Mouse (Mus musculus): ENCODE measurements around the gene Nr1h3. TPM values are rescaled to one million over a fixed set of nuclear protein-coding genes. Genes with fewer than 3 reads are reported as not detected.
A peak's percentile ranks its signal among the peaks of the same experiment; 100 is the strongest.

Nr1h3 gene
- polyA plus RNA-seq, 1 experiment from 2014 or later, result 3.3 TPM

DNA sequence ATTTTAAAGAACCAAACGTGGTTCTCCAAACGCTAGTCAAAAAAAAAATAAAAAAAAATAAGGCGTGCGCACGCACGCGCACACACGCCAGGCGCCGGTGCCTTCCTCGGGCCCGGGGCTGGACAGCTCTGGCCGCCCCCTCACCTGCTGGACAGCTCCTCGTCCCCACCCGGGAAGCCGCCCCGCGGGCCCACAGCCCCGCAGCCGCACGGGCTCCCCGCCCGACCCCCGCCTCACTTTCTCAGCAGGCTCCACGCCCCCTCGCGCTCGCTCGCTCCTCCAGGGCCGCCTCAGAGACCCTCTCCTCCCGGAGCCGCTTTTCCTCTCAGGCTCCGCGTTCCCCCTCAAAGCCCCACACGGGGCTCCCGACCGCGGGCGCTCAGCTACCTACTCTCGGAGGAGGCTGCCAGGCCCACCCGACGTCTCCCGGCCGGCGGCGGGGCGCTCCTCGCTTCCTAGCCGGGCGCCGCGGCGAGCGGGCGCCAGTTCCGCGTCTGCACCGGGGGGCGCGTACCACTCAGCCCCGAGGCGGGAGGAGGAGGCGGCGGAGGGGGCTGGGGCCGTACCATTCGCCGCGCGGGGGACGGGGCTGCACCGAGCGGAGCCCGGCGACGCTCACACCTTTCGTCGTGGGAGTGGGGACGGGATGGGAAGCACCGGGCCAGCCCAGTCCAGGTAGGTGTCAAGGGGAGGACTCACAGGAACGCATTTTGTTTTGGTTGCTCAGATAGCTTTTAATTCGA lies 20.1 kb downstream of the Nr1h3 start:
- peak overlapping the region; percentile 94 for H3K4me3 ChIP-seq (replicated peaks)
- peaks cover 8% of the 10 kb centered on the region for H3K36me3 ChIP-seq
- under 1% methylated on average over 76 of the region's 81 CpGs for WGBS
- no peaks in the 10 kb centered on the region for H3K27me3 ChIP-seq
- peak; percentile 96 for ATAC-seq (replicated peaks; ENCODE audit: low FRiP score)
- no peaks in the 10 kb centered on the region for H3K9me3 ChIP-seq (replicated peaks)
- H3K9ac ChIP-seq, result peak overlapping the region; percentile 59
- H3K27ac ChIP-seq, result peak overlapping the region; percentile 83
- H3K4me2 ChIP-seq, result peak overlapping the region; percentile 92
- H3K4me1 ChIP-seq, result peaks cover 17% of the 10 kb centered on the region

DNA sequence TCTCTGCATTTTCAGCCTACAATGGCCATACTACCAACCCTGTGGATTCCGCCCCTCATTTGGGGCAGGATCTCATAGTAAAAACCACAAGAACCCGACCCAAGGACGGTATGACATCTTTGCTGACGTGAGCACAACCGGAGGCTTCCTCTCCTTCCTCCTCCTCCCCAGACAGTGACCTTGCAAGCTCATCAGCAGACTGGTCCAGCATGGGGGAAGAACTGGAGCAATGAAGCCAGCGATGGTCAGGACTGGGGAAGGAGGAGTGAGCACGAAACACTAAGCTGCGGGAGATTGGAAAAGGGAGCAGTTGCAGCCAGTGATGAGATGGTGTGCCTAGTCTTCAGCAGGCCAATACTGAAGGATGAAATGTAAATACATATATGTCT lies 20.6 kb downstream of the Nr1h3 start:
- Histone ChIP-seq H3K4me3 (replicated peaks) (peak overlapping the region; percentile 94), H3K9me3 (replicated peaks) (no peaks in the 10 kb centered on the region), H3K9ac (peak overlapping the region; percentile 31; the same call in 1 of the 2 replicates), H3K36me3 (peaks cover 8% of the 10 kb centered on the region), H3K4me1 (peaks cover 17% of the 10 kb centered on the region), H3K4me2 (peak overlapping the region; percentile 92), H3K27ac (no peak overlapping the region), H3K27me3 (no peaks in the 10 kb centered on the region)
- no peak for ATAC-seq (replicated peaks; ENCODE audit: low FRiP score)
- WGBS, result 11% methylated on average over 8 of the region's 8 CpGs

DNA sequence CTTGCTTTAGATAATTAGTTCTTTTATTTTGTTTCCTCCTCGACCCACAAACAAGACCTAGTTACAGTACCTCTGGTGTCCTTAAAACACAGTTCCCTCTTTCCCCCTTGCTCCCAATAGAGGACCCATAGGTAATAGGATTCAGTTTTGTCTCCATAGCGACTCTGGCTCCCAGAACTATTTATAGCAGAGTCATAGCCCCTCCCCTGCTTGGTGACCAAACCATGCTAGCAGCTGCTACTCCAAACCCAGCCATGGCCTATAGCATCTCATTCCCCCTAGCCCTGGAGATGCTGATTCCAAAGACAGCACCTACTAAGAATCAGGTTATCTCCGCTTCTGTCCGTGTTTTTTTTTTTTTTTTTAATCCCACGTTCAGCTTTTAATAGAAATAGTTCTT lies 21.9 kb downstream of the Nr1h3 start:
- Histone ChIP-seq H3K4me3 (replicated peaks) (no peak overlapping the region), H3K27me3 (no peaks in the 10 kb centered on the region), H3K4me1 (peaks cover 17% of the 10 kb centered on the region), H3K4me2 (no peak overlapping the region), H3K9ac (no peak overlapping the region), H3K9me3 (replicated peaks) (no peaks in the 10 kb centered on the region), H3K27ac (no peak overlapping the region), H3K36me3 (peaks cover 19% of the 10 kb centered on the region)
- ATAC-seq (replicated peaks; ENCODE audit: low FRiP score), result no peak
- WGBS, result 68% methylated on average over 5 of the region's 5 CpGs

DNA sequence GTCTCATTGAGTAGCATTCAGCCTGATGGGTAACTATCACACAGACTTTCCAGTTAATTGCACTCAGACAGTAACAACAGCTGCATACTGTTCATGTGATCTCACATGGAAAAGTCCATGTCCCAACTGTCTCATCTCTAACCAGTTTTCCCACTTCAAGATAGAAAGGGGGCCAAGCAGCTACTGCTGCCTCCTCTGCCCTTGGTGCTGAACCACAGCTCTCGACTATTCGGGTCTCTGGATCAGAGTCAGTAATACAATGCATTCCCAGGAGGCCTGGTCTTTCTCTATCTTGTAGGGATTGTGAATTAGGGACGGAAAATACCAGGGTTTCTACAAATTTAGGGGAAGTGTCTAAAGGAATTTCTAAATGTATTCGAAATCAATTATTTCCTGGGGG lies 22.8 kb downstream of the Nr1h3 start:
- no peak overlapping the region for H3K4me2 ChIP-seq
- H3K9me3 ChIP-seq (replicated peaks), result no peaks in the 10 kb centered on the region
- H3K27ac ChIP-seq, result no peak overlapping the region
- no peak overlapping the region for H3K9ac ChIP-seq
- H3K4me1 ChIP-seq, result peaks cover 17% of the 10 kb centered on the region
- no peak for ATAC-seq (replicated peaks; ENCODE audit: low FRiP score)
- H3K4me3 ChIP-seq (replicated peaks), result no peak overlapping the region
- peaks cover 23% of the 10 kb centered on the region for H3K36me3 ChIP-seq
- no peaks in the 10 kb centered on the region for H3K27me3 ChIP-seq
- WGBS, result 41% methylated on average over 4 of the region's 4 CpGs

DNA sequence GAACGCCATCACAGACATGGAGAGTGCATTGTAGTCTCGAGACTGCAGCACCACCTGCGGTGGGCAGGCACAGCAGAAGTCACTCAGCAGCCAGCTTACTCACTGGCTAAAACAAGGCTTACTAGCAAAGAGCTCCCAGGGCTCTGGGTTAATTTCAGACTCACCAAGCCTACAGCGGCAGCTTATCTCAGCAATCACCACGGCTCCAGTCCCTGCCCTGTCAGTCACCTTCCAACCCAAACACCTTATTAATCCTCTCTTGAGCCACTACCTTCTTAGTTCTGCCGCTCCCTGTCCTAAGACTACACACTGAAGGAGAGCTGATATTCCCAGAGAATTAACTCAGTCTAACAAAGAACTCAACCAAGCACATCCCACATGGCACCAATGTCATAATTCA lies 26.4 kb downstream of the Nr1h3 start:
- no peaks in the 10 kb centered on the region for H3K27me3 ChIP-seq
- no peak overlapping the region for H3K4me3 ChIP-seq (replicated peaks)
- no peaks in the 10 kb centered on the region for H3K4me1 ChIP-seq
- no peak overlapping the region for H3K4me2 ChIP-seq
- ATAC-seq (replicated peaks; ENCODE audit: low FRiP score), result no peak
- no peak overlapping the region for H3K9ac ChIP-seq
- H3K9me3 ChIP-seq (replicated peaks), result no peaks in the 10 kb centered on the region
- 75% methylated on average over 6 of the region's 6 CpGs for WGBS
- peaks cover 31% of the 10 kb centered on the region for H3K36me3 ChIP-seq
- H3K27ac ChIP-seq, result no peak overlapping the region

DNA sequence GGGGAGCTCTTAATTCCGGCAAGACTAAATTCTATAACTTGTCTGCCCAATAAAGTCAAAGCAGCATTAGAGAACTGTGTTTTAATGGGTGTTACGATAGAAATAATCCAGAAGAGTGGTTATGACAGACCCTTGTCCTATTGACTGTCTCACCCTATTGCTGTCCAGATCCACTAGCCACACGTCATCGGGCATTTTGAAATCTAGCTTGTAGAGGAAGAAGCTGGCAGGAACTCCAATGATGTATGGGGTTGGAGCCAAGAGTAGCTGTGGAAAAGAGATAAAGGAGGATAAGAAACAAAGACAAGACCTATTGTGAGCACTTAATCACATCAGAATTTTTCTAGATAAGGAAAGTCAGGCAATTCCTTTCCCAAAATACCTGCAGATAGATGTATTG lies 27.1 kb downstream of the Nr1h3 start:
- ATAC-seq (replicated peaks; ENCODE audit: low FRiP score), result no peak
- Histone ChIP-seq H3K4me2 (no peak overlapping the region), H3K27me3 (no peaks in the 10 kb centered on the region), H3K4me3 (replicated peaks) (no peak overlapping the region), H3K9me3 (replicated peaks) (no peaks in the 10 kb centered on the region), H3K36me3 (peaks cover 33% of the 10 kb centered on the region), H3K27ac (no peak overlapping the region), H3K4me1 (no peaks in the 10 kb centered on the region), H3K9ac (no peak overlapping the region)
- WGBS, result 90% methylated on average over 4 of the region's 4 CpGs

DNA sequence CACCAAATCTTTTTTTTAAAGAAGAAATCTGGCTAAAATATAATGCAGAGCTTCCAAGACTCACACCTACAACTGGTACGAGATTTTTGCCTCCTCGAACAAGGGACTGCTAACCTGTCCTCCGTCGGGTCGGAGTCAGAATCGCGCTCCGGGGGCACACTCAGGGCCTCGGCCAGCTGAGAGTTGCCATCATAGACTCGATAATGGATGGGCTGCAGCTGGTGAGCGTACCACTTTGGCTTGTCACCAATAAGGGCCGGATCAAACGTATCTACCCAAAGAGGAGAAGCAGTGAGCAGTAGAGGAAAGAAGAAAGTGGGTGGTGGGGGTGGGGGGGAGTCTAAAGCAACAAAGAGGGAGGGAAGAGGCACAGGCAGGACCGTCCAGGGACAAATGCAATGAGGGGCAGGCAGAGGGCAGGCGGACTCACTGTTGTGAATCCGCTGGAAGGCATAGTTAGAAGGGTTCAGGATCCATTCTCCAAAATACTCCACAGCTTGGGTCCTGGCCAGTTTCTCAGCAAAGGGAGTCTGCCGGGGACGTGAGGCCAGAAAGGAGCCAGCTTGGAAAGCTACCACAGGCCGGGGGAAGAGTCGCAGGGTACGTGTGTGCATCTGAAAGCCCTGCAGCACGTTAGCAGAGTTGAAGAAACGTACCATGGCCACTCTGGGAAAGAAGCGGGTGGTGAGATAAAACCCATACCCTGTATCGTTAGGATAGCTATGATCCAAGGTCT lies 32.9 kb downstream of the Nr1h3 start:
- H3K27me3 ChIP-seq, result no peaks in the 10 kb centered on the region
- H3K4me2 ChIP-seq, result no peak overlapping the region
- no peak overlapping the region for H3K27ac ChIP-seq
- H3K4me3 ChIP-seq (replicated peaks), result no peak overlapping the region
- H3K9me3 ChIP-seq (replicated peaks), result no peaks in the 10 kb centered on the region
- no peak for ATAC-seq (replicated peaks; ENCODE audit: low FRiP score)
- WGBS, result 85% methylated on average over 25 of the region's 25 CpGs
- H3K4me1 ChIP-seq, result no peaks in the 10 kb centered on the region
- H3K36me3 ChIP-seq, result peaks cover 40% of the 10 kb centered on the region
- H3K9ac ChIP-seq, result no peak overlapping the region

DNA sequence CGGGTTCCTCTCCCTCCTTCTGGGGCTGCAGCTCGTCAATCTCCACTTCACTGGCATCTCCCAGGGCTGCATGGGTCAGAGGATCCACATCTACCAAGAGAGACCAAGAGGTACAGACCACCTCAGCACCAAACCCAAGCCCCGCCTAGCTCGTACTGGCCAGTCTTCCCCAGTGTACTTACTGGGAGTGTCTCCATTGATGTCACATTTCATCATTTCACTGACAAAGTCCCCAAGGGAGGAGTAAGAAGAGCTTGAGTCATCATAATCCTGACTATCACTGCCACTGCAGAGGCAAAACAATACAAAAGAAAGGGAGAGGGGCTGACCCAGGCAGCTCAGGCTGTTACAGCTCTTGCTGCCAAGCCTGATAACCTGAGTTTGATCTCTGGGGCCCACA lies 35.0 kb downstream of the Nr1h3 start:
- Histone ChIP-seq H3K27ac (no peak overlapping the region), H3K4me2 (no peak overlapping the region), H3K36me3 (peaks cover 43% of the 10 kb centered on the region), H3K9me3 (replicated peaks) (no peaks in the 10 kb centered on the region), H3K9ac (no peak overlapping the region), H3K4me1 (no peaks in the 10 kb centered on the region), H3K4me3 (replicated peaks) (no peak overlapping the region), H3K27me3 (no peaks in the 10 kb centered on the region)
- WGBS, result 69% methylated on average over 4 of the region's 4 CpGs
- no peak for ATAC-seq (replicated peaks; ENCODE audit: low FRiP score)

DNA sequence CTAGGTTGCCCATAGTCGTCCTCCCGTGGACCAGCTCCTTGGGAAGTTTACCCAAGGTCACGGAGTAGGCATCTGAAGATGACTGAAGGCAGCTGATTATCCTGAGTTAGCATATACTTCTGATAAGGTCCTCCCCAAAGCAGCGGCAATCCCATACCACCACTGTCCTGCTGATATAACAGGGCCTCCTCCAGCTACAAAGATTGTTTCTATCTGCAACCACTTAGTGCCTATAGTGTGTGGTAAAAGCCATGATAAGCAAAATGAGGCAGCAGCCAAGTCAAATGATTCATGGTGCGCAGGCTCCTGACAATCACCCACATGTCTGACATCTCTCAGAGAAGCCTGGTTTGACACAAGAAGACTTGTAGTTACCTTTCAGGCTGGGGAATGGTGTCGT lies 37.6 kb downstream of the Nr1h3 start:
- 89% methylated on average over 6 of the region's 6 CpGs for WGBS
- H3K4me3 ChIP-seq (replicated peaks), result no peak overlapping the region
- peaks cover 54% of the 10 kb centered on the region for H3K36me3 ChIP-seq
- no peaks in the 10 kb centered on the region for H3K27me3 ChIP-seq
- H3K4me1 ChIP-seq, result no peaks in the 10 kb centered on the region
- H3K27ac ChIP-seq, result no peak overlapping the region
- no peak for ATAC-seq (replicated peaks; ENCODE audit: low FRiP score)
- H3K4me2 ChIP-seq, result no peak overlapping the region
- no peaks in the 10 kb centered on the region for H3K9me3 ChIP-seq (replicated peaks)
- no peak overlapping the region for H3K9ac ChIP-seq

DNA sequence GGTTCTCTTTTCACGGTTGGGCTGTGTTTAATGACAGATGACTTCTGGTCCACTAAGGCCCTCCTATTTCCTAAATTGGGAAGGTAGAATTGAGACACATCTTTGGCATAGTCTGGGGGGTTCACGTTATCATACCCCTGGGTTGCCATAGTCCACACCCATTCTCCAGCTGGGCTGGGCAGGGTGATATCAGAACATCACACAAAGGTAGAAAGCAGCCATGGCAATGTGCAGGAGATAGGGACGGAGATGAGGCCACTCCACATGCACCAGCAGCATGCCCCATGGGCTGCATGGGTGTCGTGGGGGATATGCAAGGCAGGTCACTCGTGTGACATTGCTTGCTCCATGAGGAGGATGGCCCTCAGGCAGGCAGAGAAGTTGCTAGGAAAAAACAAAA lies 39.1 kb downstream of the Nr1h3 start:
- H3K27me3 ChIP-seq, result no peaks in the 10 kb centered on the region
- no peak for ATAC-seq (replicated peaks; ENCODE audit: low FRiP score)
- no peak overlapping the region for H3K9ac ChIP-seq
- H3K4me2 ChIP-seq, result no peak overlapping the region
- peaks cover 54% of the 10 kb centered on the region for H3K36me3 ChIP-seq
- 80% methylated on average over 5 of the region's 5 CpGs for WGBS
- no peak overlapping the region for H3K27ac ChIP-seq
- H3K9me3 ChIP-seq (replicated peaks), result no peaks in the 10 kb centered on the region
- no peaks in the 10 kb centered on the region for H3K4me1 ChIP-seq
- H3K4me3 ChIP-seq (replicated peaks), result no peak overlapping the region

DNA sequence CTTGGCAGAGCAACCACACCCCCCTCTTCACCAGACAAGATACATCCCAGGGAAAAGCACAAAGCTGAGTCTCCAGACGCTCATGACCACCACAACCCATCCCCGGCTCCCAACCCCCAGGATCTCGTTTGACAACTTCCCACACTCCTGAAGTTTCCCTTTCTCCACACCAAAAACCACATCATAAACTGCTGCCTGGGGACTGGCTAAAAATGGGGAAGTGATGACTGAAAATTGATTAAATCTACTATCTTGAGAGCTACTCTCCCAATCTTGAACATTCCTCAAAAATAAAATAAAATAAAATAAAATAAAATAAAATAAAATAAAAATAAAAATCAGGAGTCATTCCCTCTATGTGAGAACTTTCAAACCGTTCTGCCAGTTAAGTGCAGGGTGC lies 39.7 kb downstream of the Nr1h3 start:
- no peak overlapping the region for H3K9ac ChIP-seq
- H3K27me3 ChIP-seq, result no peaks in the 10 kb centered on the region
- peaks cover 57% of the 10 kb centered on the region for H3K36me3 ChIP-seq
- WGBS, result 75% methylated on average over 4 of the region's 4 CpGs
- no peak overlapping the region for H3K27ac ChIP-seq
- H3K4me3 ChIP-seq (replicated peaks), result no peak overlapping the region
- no peak overlapping the region for H3K4me2 ChIP-seq
- H3K9me3 ChIP-seq (replicated peaks), result no peaks in the 10 kb centered on the region
- no peak for ATAC-seq (replicated peaks; ENCODE audit: low FRiP score)
- H3K4me1 ChIP-seq, result no peaks in the 10 kb centered on the region

DNA sequence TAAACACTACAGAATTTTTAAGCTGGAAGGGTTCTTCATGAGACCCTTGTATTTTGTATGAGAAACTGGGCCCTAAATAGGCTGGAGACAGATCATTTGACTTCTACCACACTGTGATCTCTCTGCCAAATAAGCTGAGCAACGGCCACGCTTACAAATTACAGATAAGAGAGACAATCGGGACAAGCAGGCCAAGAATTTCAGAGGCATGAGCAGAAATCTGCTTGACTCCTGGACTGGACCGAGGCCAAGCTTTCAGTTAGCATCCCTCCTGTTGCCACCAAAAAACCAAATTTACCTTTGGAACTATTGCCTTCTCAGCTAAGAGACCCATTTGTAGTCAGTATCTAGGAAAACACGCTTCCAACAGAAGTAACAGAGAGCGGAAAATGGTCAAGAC lies 42.0 kb downstream of the Nr1h3 start:
- no peak overlapping the region for H3K4me2 ChIP-seq
- no peak overlapping the region for H3K4me3 ChIP-seq (replicated peaks)
- H3K36me3 ChIP-seq, result peaks cover 42% of the 10 kb centered on the region
- no peak for ATAC-seq (replicated peaks; ENCODE audit: low FRiP score)
- WGBS, result 77% methylated on average over 6 of the region's 6 CpGs
- no peaks in the 10 kb centered on the region for H3K9me3 ChIP-seq (replicated peaks)
- H3K4me1 ChIP-seq, result no peaks in the 10 kb centered on the region
- H3K27ac ChIP-seq, result no peak overlapping the region
- H3K27me3 ChIP-seq, result no peaks in the 10 kb centered on the region
- H3K9ac ChIP-seq, result no peak overlapping the region
